Mouse (Mus musculus): ENCODE measurements around the gene Hs1bp3. TPM values are rescaled to one million over a fixed set of nuclear protein-coding genes. Genes with fewer than 3 reads are reported as not detected.

The Hs1bp3 gene
- total RNA-seq, 2 experiments from 2014 or later = 10.2 to 10.4 TPM

- DNase-seq (ENCODE audit: low spot score in 2 of 2) = no peak
Measured at GRCm38 (mm10) chr12:8334261-8334660, 21.0 kb downstream of the Hs1bp3 start.

- DNase-seq (ENCODE audit: low spot score in 2 of 2) = no peak
Measured at GRCm38 (mm10) chr12:8335503-8335902, 22.3 kb downstream of the Hs1bp3 start.

- no peak for DNase-seq (ENCODE audit: low spot score in 2 of 2)
Measured at GRCm38 (mm10) chr12:8336601-8337285, 23.5 kb downstream of the Hs1bp3 start.

- DNase-seq (ENCODE audit: low spot score in 2 of 2) = no peak
Measured at GRCm38 (mm10) chr12:8337286-8338060, 24.2 kb downstream of the Hs1bp3 start.

GRCm38 (mm10) chr12:8338491-8338890 lies 25.3 kb downstream of the Hs1bp3 start:
- DNase-seq (ENCODE audit: low spot score in 2 of 2) = no peak

- no peak for DNase-seq (ENCODE audit: low spot score in 2 of 2)
Measured at GRCm38 (mm10) chr12:8338918-8339317, 25.7 kb downstream of the Hs1bp3 start.

GRCm38 (mm10) chr12:8339591-8340319 lies 26.5 kb downstream of the Hs1bp3 start:
- no peak for DNase-seq (ENCODE audit: low spot score in 2 of 2)

GRCm38 (mm10) chr12:8341008-8341407 lies 27.8 kb downstream of the Hs1bp3 start:
- no peak for DNase-seq (ENCODE audit: low spot score in 2 of 2)

GRCm38 (mm10) chr12:8343381-8343780 lies 30.1 kb downstream of the Hs1bp3 start:
- DNase-seq (ENCODE audit: low spot score in 2 of 2) = peak in 1 of 2 experiments; percentile 4

- DNase-seq (ENCODE audit: low spot score in 2 of 2) = peak in 1 of 2 experiments; percentile 40
Measured at GRCm38 (mm10) chr12:8344897-8345296, 31.7 kb downstream of the Hs1bp3 start.

GRCm38 (mm10) chr12:8345539-8345938 lies 32.3 kb downstream of the Hs1bp3 start:
- peak in 1 of 2 experiments; percentile 5 for DNase-seq (ENCODE audit: low spot score in 2 of 2)

- DNase-seq (ENCODE audit: low spot score in 2 of 2) = no peak
Measured at GRCm38 (mm10) chr12:8347746-8348462, 34.7 kb downstream of the Hs1bp3 start.

- no peak for DNase-seq (ENCODE audit: low spot score in 2 of 2)
Measured at GRCm38 (mm10) chr12:8348733-8349513, 35.7 kb downstream of the Hs1bp3 start.

GRCm38 (mm10) chr12:8351025-8351903 lies 38.0 kb downstream of the Hs1bp3 start:
- DNase-seq (ENCODE audit: low spot score in 2 of 2) = no peak

- no peak for DNase-seq (ENCODE audit: low spot score in 2 of 2)
Measured at GRCm38 (mm10) chr12:8353071-8353470, 39.8 kb downstream of the Hs1bp3 start.

GRCm38 (mm10) chr12:8354187-8354586 lies 41.0 kb downstream of the Hs1bp3 start:
- DNase-seq (ENCODE audit: low spot score in 2 of 2) = no peak

GRCm38 (mm10) chr12:8355011-8355410 lies 41.8 kb downstream of the Hs1bp3 start:
- no peak for DNase-seq (ENCODE audit: low spot score in 2 of 2)

- DNase-seq (ENCODE audit: low spot score in 2 of 2) = peak; percentile 42 to 60
Measured at GRCm38 (mm10) chr12:8357449-8357848, 44.2 kb downstream of the Hs1bp3 start.

GRCm38 (mm10) chr12:8358344-8358966 lies 45.2 kb downstream of the Hs1bp3 start:
- DNase-seq (ENCODE audit: low spot score in 2 of 2) = no peak
